Mouse (Mus musculus): ENCODE measurements around the gene 4932438H23Rik.

Gene 4932438H23Rik

GRCm38 (mm10) chr16:91055150-91055549 lies 39.8 kb downstream of the 4932438H23Rik start:
- no peak for DNase-seq

DNA sequence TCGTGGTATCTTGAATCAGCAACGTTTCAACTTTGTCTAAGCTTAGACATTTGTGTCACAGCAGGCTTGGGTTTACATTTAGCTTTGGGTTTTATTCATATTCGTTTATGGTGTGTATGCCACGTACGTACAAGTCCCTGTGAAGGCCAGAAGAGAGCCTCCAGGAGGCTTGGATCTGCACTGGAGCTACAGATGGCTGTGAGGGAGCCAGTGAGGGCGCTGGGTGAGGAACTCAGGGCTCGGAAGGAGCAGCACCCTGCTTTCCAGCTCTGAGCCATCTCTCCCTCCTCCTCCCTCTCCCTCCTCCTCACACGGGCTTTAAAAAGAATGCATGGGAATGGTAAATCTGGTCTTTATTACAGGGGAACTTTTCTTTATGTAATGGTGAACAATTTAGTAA lies 41.3 kb downstream of the 4932438H23Rik start:
- DNase-seq = no peak

- DNase-seq = no peak
These were observed 49.4 kb downstream of the 4932438H23Rik start for GRCm38 (mm10) chr16:91045511-91045910.

GRCm38 (mm10) chr16:91044270-91045182 lies 50.4 kb downstream of the 4932438H23Rik start, which contains the start of gene Paxbp1:
Gene Paxbp1, minus strand, starts transcription at chr16:91044543.
- peak; percentile 98 for DNase-seq

- DNase-seq = peak; percentile 58
These were observed 51.3 kb downstream of the 4932438H23Rik start for GRCm38 (mm10) chr16:91043461-91044248.

- DNase-seq = no peak
These were observed 52.3 kb downstream of the 4932438H23Rik start for GRCm38 (mm10) chr16:91042640-91043039.

- no peak for DNase-seq
These were observed 59.1 kb downstream of the 4932438H23Rik start for GRCm38 (mm10) chr16:91035866-91036265.

DNA sequence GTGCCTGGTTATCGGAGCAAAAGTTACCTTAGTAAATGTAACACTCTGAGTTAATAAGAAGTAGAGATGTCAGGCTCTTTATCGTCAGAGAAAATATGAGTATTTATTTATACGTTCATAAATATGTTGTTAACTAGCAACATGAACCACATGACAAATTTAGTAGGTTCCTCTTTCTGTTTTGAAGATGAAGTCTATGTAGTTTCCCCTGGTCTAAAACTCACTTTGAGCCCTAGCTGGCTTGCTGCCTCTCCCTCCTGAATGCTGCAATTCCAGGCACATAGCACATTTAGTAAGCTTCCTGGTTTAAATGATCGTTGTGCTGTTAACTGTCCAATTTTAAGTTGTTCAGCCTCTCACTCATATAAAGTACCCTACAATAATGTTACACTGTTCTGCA lies 64.2 kb downstream of the 4932438H23Rik start:
- no peak for DNase-seq

GRCm38 (mm10) chr16:91029901-91030300 lies 65.0 kb downstream of the 4932438H23Rik start:
- DNase-seq = no peak

DNA sequence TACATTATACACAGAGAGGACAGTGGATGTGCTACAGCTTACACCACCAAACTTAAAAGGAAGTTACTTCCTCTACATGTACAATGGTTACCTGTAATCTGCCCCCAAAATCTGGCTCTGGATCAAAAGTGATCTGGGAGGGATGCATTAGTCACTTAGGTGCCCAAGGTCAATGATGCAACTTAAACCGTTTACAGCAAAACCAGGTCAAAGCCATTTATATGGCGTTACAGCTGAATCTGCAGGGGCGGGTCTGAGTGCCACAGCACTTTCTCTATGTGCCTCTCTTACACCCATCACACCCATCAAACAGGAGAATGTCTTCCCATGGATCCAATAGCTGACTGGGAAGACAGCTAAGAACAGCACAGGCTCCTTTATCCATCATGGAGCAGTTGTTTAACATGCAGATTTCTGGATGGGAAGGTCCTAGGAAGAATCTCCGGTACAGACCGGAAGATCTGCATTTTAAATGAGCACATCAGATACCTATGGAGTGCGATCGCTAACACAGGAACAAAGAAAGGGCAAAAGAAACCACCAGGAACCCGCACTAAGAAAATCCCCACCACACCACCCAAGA lies 65.7 kb downstream of the 4932438H23Rik start:
- DNase-seq = no peak

DNA sequence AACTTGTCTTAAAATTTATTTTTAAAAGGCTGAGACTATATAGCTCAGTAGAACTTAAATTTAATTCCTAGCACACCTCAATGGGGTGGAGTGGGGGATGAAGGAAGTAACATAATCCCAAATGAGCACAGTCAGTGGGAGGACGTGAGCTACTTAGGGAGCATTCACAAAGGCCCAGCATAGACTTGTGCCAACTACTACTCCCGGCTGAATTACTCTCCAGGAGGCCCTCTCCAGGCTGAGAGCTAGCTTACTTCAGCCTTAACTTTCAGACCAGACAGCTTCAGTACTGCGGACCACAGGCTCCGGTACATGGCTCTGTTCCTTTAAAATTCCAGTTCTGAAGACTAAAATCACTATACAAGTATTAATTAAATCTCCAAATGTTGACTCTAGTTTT lies 68.6 kb downstream of the 4932438H23Rik start:
- DNase-seq = no peak

- DNase-seq = no peak
These were observed 71.5 kb downstream of the 4932438H23Rik start for GRCm38 (mm10) chr16:91023384-91023783.

DNA sequence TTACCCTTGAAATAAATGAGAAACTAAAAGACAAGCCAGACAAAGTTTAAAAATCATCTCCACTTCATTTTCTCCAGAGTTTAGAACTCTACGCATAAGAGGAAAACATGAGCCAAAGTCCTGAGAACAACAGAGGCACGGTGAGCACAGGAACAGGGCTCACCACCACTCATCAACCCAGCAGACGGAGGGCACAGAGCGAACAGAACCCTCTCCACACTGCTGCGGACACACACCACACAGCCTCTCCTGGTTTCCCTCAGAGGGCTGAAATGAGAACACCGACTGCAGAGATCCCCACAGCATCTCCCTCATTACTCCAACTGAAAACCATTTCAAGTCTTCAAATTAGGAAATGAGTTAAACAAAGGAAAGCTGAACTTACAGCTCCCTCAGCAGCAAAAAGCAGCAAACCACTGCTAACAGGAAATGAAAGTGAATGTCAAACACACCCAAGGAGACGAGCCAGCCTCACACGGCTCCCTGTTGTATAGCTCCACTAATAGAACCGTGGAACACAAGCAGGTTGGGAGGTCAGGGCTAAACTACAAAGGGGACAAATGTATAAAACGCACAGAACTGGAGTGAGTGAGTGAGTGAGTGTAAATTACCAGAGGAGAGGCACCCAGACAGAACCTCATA lies 74.0 kb downstream of the 4932438H23Rik start:
- DNase-seq = no peak

GRCm38 (mm10) chr16:91019476-91019875 lies 75.4 kb downstream of the 4932438H23Rik start:
- no peak for DNase-seq

DNA sequence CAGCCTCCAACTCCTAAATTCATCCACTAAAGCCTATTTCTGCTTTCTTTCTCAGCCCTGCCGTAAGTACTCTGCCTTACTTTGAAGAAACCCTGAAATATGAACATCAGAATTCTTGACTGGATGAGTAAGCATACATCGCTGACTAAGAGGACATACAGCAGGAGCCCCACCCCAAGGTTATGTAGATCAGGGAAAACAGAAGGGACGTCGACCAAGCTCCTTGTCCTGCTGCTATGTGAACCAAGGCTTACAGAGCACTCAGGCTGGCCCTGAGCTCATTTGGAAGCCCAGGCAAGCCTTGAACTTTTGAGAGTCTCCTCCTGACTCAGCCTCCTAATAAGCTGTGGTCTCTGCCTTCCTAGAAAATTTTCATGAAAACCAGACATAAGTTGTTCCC lies 79.2 kb downstream of the 4932438H23Rik start:
- no peak for DNase-seq

DNA sequence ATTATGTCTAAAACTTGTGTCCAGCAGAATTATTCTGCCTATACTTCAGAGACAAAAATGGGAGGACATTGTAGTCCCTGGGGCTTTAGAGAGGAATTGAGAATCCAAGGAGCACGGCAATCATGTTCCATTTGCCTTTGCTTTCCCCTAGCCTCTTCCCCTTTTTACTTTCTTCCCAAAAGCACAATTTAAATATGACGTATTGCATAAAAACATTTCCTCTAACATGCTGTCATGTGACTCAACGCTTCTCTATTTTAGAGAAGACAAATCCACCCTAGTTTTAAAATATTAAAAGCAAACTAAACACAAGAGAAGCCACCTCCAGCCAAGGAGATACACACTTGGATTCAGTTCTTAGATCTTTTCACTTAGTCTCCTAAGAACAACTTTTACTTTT lies 83.1 kb downstream of the 4932438H23Rik start:
- DNase-seq = no peak

GRCm38 (mm10) chr16:91011021-91011683 lies 83.8 kb downstream of the 4932438H23Rik start, which contains the start of gene Synj1:
Gene Synj1, minus strand, starts transcription at chr16:91011308.
- peak; percentile 96 for DNase-seq

- DNase-seq = no peak
These were observed 84.3 kb downstream of the 4932438H23Rik start for GRCm38 (mm10) chr16:91010581-91011020.

GRCm38 (mm10) chr16:91009942-91010529 lies 84.9 kb downstream of the 4932438H23Rik start:
- DNase-seq = peak; percentile 14

DNA sequence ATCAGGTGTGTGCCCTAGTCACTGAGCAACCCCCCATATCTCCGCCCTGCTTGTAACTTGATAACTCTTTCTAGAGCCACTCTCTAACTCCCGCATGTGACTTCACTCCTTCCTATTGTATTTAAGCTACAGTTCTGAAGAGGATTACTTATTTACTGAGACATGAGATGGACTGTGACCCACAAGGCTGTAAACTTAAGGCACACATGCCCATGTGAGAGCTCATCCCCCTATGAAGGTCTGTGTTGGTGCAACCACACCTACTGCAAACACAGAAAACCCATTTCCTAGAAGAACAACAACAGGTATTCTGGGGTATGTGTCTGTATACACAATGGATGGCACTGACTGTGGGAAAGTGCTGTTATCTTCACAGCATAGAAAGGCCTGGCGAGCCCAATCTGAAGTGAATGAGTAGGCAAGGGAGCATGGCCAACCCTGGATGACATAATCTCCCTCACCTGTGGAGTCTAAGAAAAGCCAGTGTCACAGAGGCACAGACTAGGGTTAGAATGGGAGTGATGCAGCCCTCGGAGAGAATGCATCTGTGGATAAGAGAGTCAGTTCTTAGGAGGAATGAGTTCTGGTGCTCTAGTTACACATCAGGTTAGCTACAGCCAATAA lies 89.9 kb downstream of the 4932438H23Rik start:
- DNase-seq = no peak
